Mouse (Mus musculus) cerebellum, postnatal 25 days (tissue): ENCODE measurements around the gene Nnat.

Experiments
- DNase-seq, 2 experiments: peaks; one replicate each; pipeline ENCODE4 v3.0.0; 2021; ENCODE audit warnings: mixed read lengths in 2 of 2

The Nnat gene

GRCm38 (mm10) chr2:157605025-157605675 lies 45.3 kb downstream of the Nnat start:
- peak; percentile 85 to 90 for DNase-seq

DNA sequence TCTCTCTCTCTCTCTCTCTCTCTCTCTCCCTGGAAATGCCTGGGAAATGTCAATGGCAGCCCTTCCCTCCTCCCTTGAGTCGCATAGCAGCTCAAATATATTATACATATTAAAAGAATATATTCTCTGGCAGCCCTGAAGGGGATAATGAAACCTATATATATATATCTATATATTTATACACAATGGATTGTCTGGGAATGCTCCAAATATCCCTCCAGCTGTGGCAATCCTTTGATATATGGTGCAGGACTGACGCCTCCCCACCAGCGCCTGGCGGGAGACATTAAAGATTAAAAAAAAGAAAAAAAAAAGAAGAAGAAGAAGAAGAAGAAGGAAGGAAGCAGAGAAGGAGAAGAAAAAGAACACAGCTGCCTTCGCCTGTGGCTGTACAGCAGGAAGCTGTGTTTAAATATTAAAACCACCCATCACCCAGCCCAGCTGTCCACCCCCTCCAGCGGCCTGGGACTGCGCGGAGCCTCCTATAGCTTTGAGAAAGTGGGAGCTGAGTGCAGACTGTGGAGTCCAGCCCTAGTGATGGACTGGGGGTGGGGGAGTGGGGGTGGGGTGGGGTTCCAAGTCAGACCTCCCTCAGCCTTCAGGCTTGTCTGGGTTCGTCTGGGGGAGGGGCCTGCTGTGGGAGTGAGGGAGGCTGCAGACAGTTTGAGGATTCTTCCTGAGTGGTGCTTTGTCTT lies 47.8 kb downstream of the Nnat start:
- no peak for DNase-seq

DNA sequence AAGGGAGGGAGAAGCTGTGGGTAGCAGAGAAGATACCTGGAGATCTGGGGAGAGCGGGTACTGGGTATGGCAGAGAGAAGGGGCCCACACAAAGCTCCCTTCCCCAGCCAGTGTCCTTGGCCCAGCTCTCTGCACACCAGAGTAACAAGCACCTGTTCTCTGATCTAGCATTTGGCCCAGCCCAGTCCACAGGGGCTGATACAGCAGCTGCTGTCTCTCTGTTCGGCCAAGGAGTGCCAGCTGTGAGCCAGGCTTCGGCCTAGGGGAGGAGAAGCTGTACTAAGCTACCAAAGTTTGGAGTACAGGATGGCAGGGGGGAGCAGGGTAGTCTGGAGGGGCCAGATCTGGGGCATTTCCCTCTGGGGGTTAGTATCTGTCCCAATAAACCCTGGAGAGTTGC lies 51.9 kb downstream of the Nnat start:
- no peak for DNase-seq
